Mouse (Mus musculus): Measurements from ENCODE around the gene Zp1. TPM values are rescaled to one million over a fixed set of nuclear protein-coding genes. Genes with fewer than 3 reads are reported as not detected.

Zp1 gene
- polyA plus RNA-seq, 1 experiment from 2014 or later, result not detected

DNA sequence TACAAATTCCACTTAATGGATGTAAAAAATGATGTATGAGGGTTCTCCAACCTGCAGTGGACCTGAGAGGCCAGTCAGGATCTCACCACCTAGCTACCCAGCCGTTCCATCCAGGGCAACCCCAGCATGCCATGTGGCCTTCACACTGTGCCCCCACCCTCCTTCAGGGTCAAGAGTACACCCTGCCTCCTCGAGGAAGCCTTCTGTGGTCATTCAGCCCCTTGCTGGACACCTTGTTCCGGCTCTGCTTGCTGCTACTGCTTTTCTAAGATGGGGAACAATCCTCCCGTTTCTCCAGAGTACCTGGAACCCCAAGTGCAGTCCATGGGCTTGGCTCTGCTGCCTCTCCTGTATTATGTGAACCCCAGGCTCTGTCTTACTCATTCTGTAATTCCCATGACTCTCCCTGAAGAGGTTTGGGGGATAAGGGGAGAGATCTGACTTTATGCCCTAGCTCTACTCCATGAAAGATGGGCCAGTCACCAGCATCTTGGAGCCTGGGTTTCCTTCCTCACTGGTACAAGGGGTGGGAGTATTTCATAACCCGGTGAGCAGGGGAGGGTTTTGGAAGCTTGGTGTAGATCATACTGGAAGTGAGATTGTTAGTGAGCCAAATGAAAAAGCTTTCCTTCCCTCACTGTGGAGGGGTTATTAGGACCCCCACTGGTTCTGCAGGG, 52.3 kb downstream of the Zp1 start:
- Histone ChIP-seq H3K27me3 (ENCODE audit: control insufficient read depth, insufficient read depth, low read length) (no peaks in the 10 kb centered on the region), H3K4me1 (ENCODE audit: control insufficient read depth, insufficient read depth, low read length) (peaks cover 15% of the 10 kb centered on the region), H3K27ac (ENCODE audit: low read depth, low read length) (no peak overlapping the region), H3K9ac (ENCODE audit: low read depth, low read length) (peak overlapping the region; percentile 87), H3K4me3 (ENCODE audit: low read depth, low read length) (peak overlapping the region; percentile 70), H3K36me3 (ENCODE audit: control insufficient read depth, insufficient read depth, low read length) (peaks cover 44% of the 10 kb centered on the region), H3K9me3 (replicated peaks; ENCODE audit: control insufficient read depth, low read length) (no peaks in the 10 kb centered on the region), H3K4me2 (peak overlapping the region; percentile 80)
- 35% methylated on average over 5 of the region's 5 CpGs for WGBS (ENCODE audit: insufficient replicate concordance)
- ATAC-seq (replicated peaks; ENCODE audit: insufficient number of reproducible peaks, low FRiP score, low TSS enrichment), result no peak

DNA sequence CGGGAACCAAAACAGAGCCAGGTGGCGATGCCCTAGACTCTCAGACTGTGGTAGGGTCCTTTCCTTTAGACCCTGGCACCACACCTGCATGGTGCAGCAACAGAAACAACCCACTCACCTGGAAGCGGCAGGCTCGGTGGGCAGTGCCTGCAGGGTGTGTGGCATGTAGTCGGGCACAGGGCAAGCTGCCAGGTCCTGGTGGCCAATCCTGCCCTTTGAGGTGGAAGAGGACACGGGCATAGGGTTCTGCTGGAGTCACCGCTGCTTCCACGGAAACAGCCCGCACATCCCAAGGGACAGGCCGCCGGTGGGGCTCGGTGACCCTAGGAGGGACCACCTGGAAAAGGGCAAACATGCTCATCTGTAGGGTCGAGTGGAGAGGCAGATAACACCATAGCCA, 54.1 kb downstream of the Zp1 start:
- H3K9ac ChIP-seq (ENCODE audit: low read depth, low read length), result no peak overlapping the region
- 87% methylated on average over 13 of the region's 13 CpGs for WGBS (ENCODE audit: insufficient replicate concordance)
- peaks cover 15% of the 10 kb centered on the region for H3K4me1 ChIP-seq (ENCODE audit: control insufficient read depth, insufficient read depth, low read length)
- ATAC-seq (replicated peaks; ENCODE audit: insufficient number of reproducible peaks, low FRiP score, low TSS enrichment), result no peak
- no peak overlapping the region for H3K27ac ChIP-seq (ENCODE audit: low read depth, low read length)
- no peak overlapping the region for H3K4me3 ChIP-seq (ENCODE audit: low read depth, low read length)
- H3K27me3 ChIP-seq (ENCODE audit: control insufficient read depth, insufficient read depth, low read length), result no peaks in the 10 kb centered on the region
- peaks cover 43% of the 10 kb centered on the region for H3K36me3 ChIP-seq (ENCODE audit: control insufficient read depth, insufficient read depth, low read length)
- H3K9me3 ChIP-seq (replicated peaks; ENCODE audit: control insufficient read depth, low read length), result no peaks in the 10 kb centered on the region
- H3K4me2 ChIP-seq, result no peak overlapping the region

Other genes starting within 250 kb of the Zp1 start
- not detected in 2 replicates for gene Pga5, start 242.6 kb downstream of the Zp1 start, polyA plus RNA-seq (2014; fragmentation: Nextera tagmentation; extraction: Ambion mirVana)
- 21.9 and 22.5 TPM in 2 replicates for gene Vps37c, start 231.9 kb downstream of the Zp1 start, polyA plus RNA-seq (2014; fragmentation: Nextera tagmentation; extraction: Ambion mirVana)
- 0.39 and 0.72 TPM in 2 replicates for gene Cd5, start 181.6 kb downstream of the Zp1 start, polyA plus RNA-seq (2014; fragmentation: Nextera tagmentation; extraction: Ambion mirVana)
- gene Cd6, start 90.6 kb downstream of the Zp1 start, polyA plus RNA-seq (2014; fragmentation: Nextera tagmentation; extraction: Ambion mirVana), result not detected in 2 replicates
- gene Slc15a3, start 80.9 kb downstream of the Zp1 start, polyA plus RNA-seq (2014; fragmentation: Nextera tagmentation; extraction: Ambion mirVana), result 0.19 and 0.31 TPM in 2 replicates
- gene Tmem132a, start 50.7 kb downstream of the Zp1 start, polyA plus RNA-seq (2014; fragmentation: Nextera tagmentation; extraction: Ambion mirVana), result 35.5 and 37.2 TPM in 2 replicates
- 66.7 and 71.0 TPM in 2 replicates for gene Tmem109, start 38.6 kb downstream of the Zp1 start, polyA plus RNA-seq (2014; fragmentation: Nextera tagmentation; extraction: Ambion mirVana)
- gene Prpf19, start 25.4 kb downstream of the Zp1 start, polyA plus RNA-seq (2014; fragmentation: Nextera tagmentation; extraction: Ambion mirVana), result 33.0 and 39.4 TPM in 2 replicates
- gene Ptgdr2, start 16.5 kb upstream of the Zp1 start, polyA plus RNA-seq (2014; fragmentation: Nextera tagmentation; extraction: Ambion mirVana), result 0.27 TPM in 2 replicates
- gene Ccdc86, start 28.6 kb upstream of the Zp1 start, polyA plus RNA-seq (2014; fragmentation: Nextera tagmentation; extraction: Ambion mirVana), result 17.7 and 18.9 TPM in 2 replicates
- not detected in 2 replicates for gene Ms4a10, start 54.0 kb upstream of the Zp1 start, polyA plus RNA-seq (2014; fragmentation: Nextera tagmentation; extraction: Ambion mirVana)
- 0.17 TPM in 1 of 2 replicates, not detected in the other for gene Ms4a15, start 72.6 kb upstream of the Zp1 start, polyA plus RNA-seq (2014; fragmentation: Nextera tagmentation; extraction: Ambion mirVana)
- not detected in 2 replicates for gene Ms4a18, start 97.4 kb upstream of the Zp1 start, polyA plus RNA-seq (2014; fragmentation: Nextera tagmentation; extraction: Ambion mirVana)
- not detected in 2 replicates for gene Ms4a8a, start 160.5 kb upstream of the Zp1 start, polyA plus RNA-seq (2014; fragmentation: Nextera tagmentation; extraction: Ambion mirVana)
- gene 1700017D01Rik, start 210.2 kb upstream of the Zp1 start, polyA plus RNA-seq (2014; fragmentation: Nextera tagmentation; extraction: Ambion mirVana), result not detected in 2 replicates
- gene 1700025F22Rik, start 244.7 kb upstream of the Zp1 start, polyA plus RNA-seq (2014; fragmentation: Nextera tagmentation; extraction: Ambion mirVana), result not detected in 2 replicates